Mouse (Mus musculus) CH12.LX (cell line): ENCODE results near the gene Ntm.

Experiments used
- EP300 ChIP-seq: IDR thresholded peaks from 2 replicates; pipeline ENCODE4 v1.6.1; 2011; ENCODE audit warnings: low read length, improper control_type of control experiment
- MAFK ChIP-seq: IDR thresholded peaks from 2 replicates; pipeline ENCODE4 v1.6.1; 2011; ENCODE audit warnings: low read length, improper control_type of control experiment; ENCODE audit not compliant: insufficient replicate concordance
- MAZ ChIP-seq: IDR thresholded peaks from 2 replicates; pipeline ENCODE4 v1.6.1; 2012; ENCODE audit warnings: low read depth, mild to moderate bottlenecking, inconsistent platforms, low read length, improper control_type of control experiment, moderate library complexity
- MXI1 ChIP-seq: IDR thresholded peaks from 2 replicates; pipeline ENCODE4 v1.6.1; 2011; ENCODE audit warnings: mild to moderate bottlenecking, low read depth, low read length, improper control_type of control experiment
- TCF12 ChIP-seq: IDR thresholded peaks from 2 replicates; pipeline ENCODE4 v1.6.1; 2014; ENCODE audit warnings: low read depth, mild to moderate bottlenecking, inconsistent platforms, low read length, improper control_type of control experiment
- UBTF ChIP-seq: IDR thresholded peaks from 2 replicates; pipeline ENCODE4 v1.6.1; 2012; ENCODE audit warnings: low read depth, mild to moderate bottlenecking, inconsistent platforms, low read length, improper control_type of control experiment, moderate library complexity
- ZKSCAN1 ChIP-seq: IDR thresholded peaks from 2 replicates; pipeline ENCODE4 v1.6.1; 2012; ENCODE audit warnings: low read depth, inconsistent platforms, low read length, improper control_type of control experiment, borderline replicate concordance
- ZMIZ1 ChIP-seq: IDR thresholded peaks from 2 replicates; pipeline ENCODE4 v1.6.1; 2012; ENCODE audit warnings: low read depth, mild to moderate bottlenecking, inconsistent platforms, low read length, improper control_type of control experiment

- TF ChIP-seq TCF12 = no peak
- TF ChIP-seq MAFK = no peak
- no peak for TF ChIP-seq ZKSCAN1
- no peak for TF ChIP-seq UBTF
- TF ChIP-seq MXI1 = no peak
- no peak for TF ChIP-seq MAZ
- TF ChIP-seq EP300 = no peak
- TF ChIP-seq ZMIZ1 = no peak
These were observed 301.3 kb downstream of the Ntm start for GRCm38 (mm10) chr9:29661468-29662145.
